Mouse (Mus musculus) forebrain, embryonic 10.5 days (tissue): Measurements from ENCODE around the gene Atpif1. TPM values are rescaled to one million over a fixed set of nuclear protein-coding genes. Genes with fewer than 3 reads are reported as not detected.

Source experiments
- DNase-seq: peaks from one replicate; pipeline ENCODE4 v3.0.0-alpha.2; 2017; ENCODE audit warnings: low spot score; ENCODE audit errors: extremely low spot score
- H3K27ac ChIP-seq: fragments of 300-500 bp; sonication (generic); 2 replicates; pipeline ENCODE4 v1.5.1; 2016; ENCODE audit warnings: mild to moderate bottlenecking
- H3K27me3 ChIP-seq: fragments of 300-500 bp; sonication (generic); 2 replicates; pipeline ENCODE4 v1.6.1; 2016; ENCODE audit warnings: mild to moderate bottlenecking; ENCODE audit not compliant: poor library complexity, severe bottlenecking
- H3K36me3 ChIP-seq: fragments of 300-500 bp; sonication (generic); replicated peaks from 2 replicates; pipeline ENCODE4 v1.6.1; 2016; ENCODE audit warnings: mild to moderate bottlenecking, moderate library complexity
- H3K4me1 ChIP-seq: fragments of 300-500 bp; sonication (generic); 2 replicates; pipeline ENCODE4 v1.6.1; 2016
- H3K4me3 ChIP-seq: fragments of 300-500 bp; sonication (generic); 2 replicates; pipeline ENCODE4 v1.5.1; 2016; ENCODE audit warnings: mild to moderate bottlenecking, moderate library complexity
- H3K9me3 ChIP-seq: fragments of 300-500 bp; sonication (generic); 2 replicates; pipeline ENCODE4 v1.6.1; 2016; ENCODE audit warnings: mild to moderate bottlenecking, moderate library complexity
- WGBS: fragments of 180-500 bp; shearing (Covaris S2); methylation state at CpG from one replicate; pipeline ENCODE4 v1.1.7; 2016; 5-methylcytosine and 5-hydroxymethylcytosine counted together
- polyA plus RNA-seq: library from polyadenylated mRNA; unstranded; fragments of >200 nt; fragmentation: Nextera tagmentation; extraction: Ambion mirVana; gene quantifications from 2 replicates; pipeline ENCODE4 v1.2.1, GENCODE M21; 2016

Gene Atpif1
- polyA plus RNA-seq, 1 experiment from 2014 or later = 909 TPM

- no peak overlapping the region for H3K27ac ChIP-seq
- WGBS = 62% methylated on average over 8 of the region's 8 CpGs
- H3K27me3 ChIP-seq = no peaks in the 10 kb centered on the region
- H3K4me3 ChIP-seq = no peak overlapping the region
- H3K36me3 ChIP-seq = peaks cover 100% of the 10 kb centered on the region
- no peaks in the 10 kb centered on the region for H3K9me3 ChIP-seq
- peak; percentile 52 for DNase-seq
- no peaks in the 10 kb centered on the region for H3K4me1 ChIP-seq
Measured at GRCm38 (mm10) chr4:132545851-132546250, 12.4 kb upstream of the Atpif1 start.

- H3K4me3 ChIP-seq = no peak overlapping the region
- DNase-seq = no peak
- H3K27ac ChIP-seq = no peak overlapping the region
- WGBS = 71% methylated on average over 1 of the region's 1 CpGs
- no peaks in the 10 kb centered on the region for H3K9me3 ChIP-seq
- peaks cover 97% of the 10 kb centered on the region for H3K36me3 ChIP-seq
- no peaks in the 10 kb centered on the region for H3K27me3 ChIP-seq
- H3K4me1 ChIP-seq = peaks cover under 1% of the 10 kb centered on the region; the same call in 1 of the 2 replicates
Measured at GRCm38 (mm10) chr4:132542724-132543123, 9.3 kb upstream of the Atpif1 start.

GRCm38 (mm10) chr4:132541413-132541812, 8.0 kb upstream of the Atpif1 start:
- Histone ChIP-seq H3K36me3 (peaks cover 93% of the 10 kb centered on the region), H3K4me1 (peaks cover 14% of the 10 kb centered on the region), H3K27me3 (no peaks in the 10 kb centered on the region), H3K27ac (no peak overlapping the region), H3K4me3 (no peak overlapping the region), H3K9me3 (no peaks in the 10 kb centered on the region)
- DNase-seq = no peak
- 94% methylated on average over 4 of the region's 4 CpGs for WGBS

- Histone ChIP-seq H3K36me3 (peaks cover 74% of the 10 kb centered on the region), H3K9me3 (no peaks in the 10 kb centered on the region), H3K4me1 (peaks cover 27% of the 10 kb centered on the region), H3K27me3 (no peaks in the 10 kb centered on the region), H3K27ac (no peak overlapping the region), H3K4me3 (no peak overlapping the region)
- WGBS = 98% methylated on average over 5 of the region's 5 CpGs
- DNase-seq = no peak
Measured at GRCm38 (mm10) chr4:132539481-132539880, 6.0 kb upstream of the Atpif1 start.

- peaks cover 51% of the 10 kb centered on the region for H3K4me1 ChIP-seq
- under 1% methylated on average over 60 of the region's 60 CpGs for WGBS
- no peaks in the 10 kb centered on the region for H3K9me3 ChIP-seq
- no peaks in the 10 kb centered on the region for H3K27me3 ChIP-seq
- H3K36me3 ChIP-seq = peaks cover 48% of the 10 kb centered on the region
- H3K27ac ChIP-seq = peak within 1 kb of the TSS; percentile 96
- DNase-seq = peak; percentile 95
- peak within 1 kb of the TSS; percentile 100 for H3K4me3 ChIP-seq
Measured at GRCm38 (mm10) chr4:132535406-132536121, 2.1 kb upstream of the Atpif1 start, which contains the start of gene Dnajc8. Gene Dnajc8 (plus strand): TSS chr4:132535550.

- Histone ChIP-seq H3K36me3 (peaks cover 40% of the 10 kb centered on the region), H3K4me1 (peaks cover 48% of the 10 kb centered on the region), H3K27ac (peak overlapping the region; percentile 97), H3K4me3 (peak overlapping the region; percentile 100), H3K9me3 (no peaks in the 10 kb centered on the region), H3K27me3 (no peaks in the 10 kb centered on the region)
- WGBS = 47% methylated on average over 5 of the region's 5 CpGs
- no peak for DNase-seq
Measured at GRCm38 (mm10) chr4:132532496-132532895, 963 bp downstream of the Atpif1 start.

- Histone ChIP-seq H3K4me1 (peaks cover 32% of the 10 kb centered on the region), H3K4me3 (no peak overlapping the region)
- 95% methylated on average over 20 of the region's 20 CpGs for WGBS
Measured at GRCm38 (mm10) chr4:132530033-132530804, 3.2 kb downstream of the Atpif1 start.

GRCm38 (mm10) chr4:132529344-132529743, 4.1 kb downstream of the Atpif1 start:
- Histone ChIP-seq H3K9me3 (no peaks in the 10 kb centered on the region), H3K27ac (no peak overlapping the region), H3K4me1 (peaks cover 30% of the 10 kb centered on the region), H3K4me3 (no peak overlapping the region), H3K36me3 (peaks cover 33% of the 10 kb centered on the region), H3K27me3 (no peaks in the 10 kb centered on the region)
- WGBS = 92% methylated on average over 4 of the region's 4 CpGs
- no peak for DNase-seq

More at GRCm38 (mm10) chr4:132530033-132530804, 3.2 kb downstream of the Atpif1 start:
- no peak for DNase-seq
- Histone ChIP-seq H3K27ac (no peak overlapping the region), H3K36me3 (peaks cover 33% of the 10 kb centered on the region), H3K27me3 (no peaks in the 10 kb centered on the region), H3K9me3 (no peaks in the 10 kb centered on the region)

GRCm38 (mm10) chr4:132527917-132528522, 5.4 kb downstream of the Atpif1 start:
- WGBS = 93% methylated on average over 8 of the region's 8 CpGs
- Histone ChIP-seq H3K27ac (no peak overlapping the region), H3K36me3 (peaks cover 33% of the 10 kb centered on the region), H3K4me3 (no peak overlapping the region), H3K27me3 (no peaks in the 10 kb centered on the region), H3K4me1 (peaks cover 29% of the 10 kb centered on the region), H3K9me3 (no peaks in the 10 kb centered on the region)
- DNase-seq = no peak

GRCm38 (mm10) chr4:132526678-132527077, 6.8 kb downstream of the Atpif1 start:
- DNase-seq = no peak
- Histone ChIP-seq H3K36me3 (peaks cover 31% of the 10 kb centered on the region), H3K4me1 (peaks cover 15% of the 10 kb centered on the region), H3K27me3 (no peaks in the 10 kb centered on the region), H3K9me3 (no peaks in the 10 kb centered on the region), H3K27ac (no peak overlapping the region), H3K4me3 (no peak overlapping the region)
- WGBS = 52% methylated on average over 2 of the region's 2 CpGs

- DNase-seq = no peak
- Histone ChIP-seq H3K4me3 (no peak overlapping the region), H3K9me3 (no peaks in the 10 kb centered on the region), H3K36me3 (peaks cover 12% of the 10 kb centered on the region), H3K4me1 (peaks cover 12% of the 10 kb centered on the region), H3K27me3 (no peaks in the 10 kb centered on the region), H3K27ac (peak overlapping the region; percentile 73)
- 45% methylated on average over 6 of the region's 6 CpGs for WGBS
Measured at GRCm38 (mm10) chr4:132524808-132525207, 8.7 kb downstream of the Atpif1 start.

GRCm38 (mm10) chr4:132524321-132524741, 9.1 kb downstream of the Atpif1 start:
- Histone ChIP-seq H3K9me3 (no peaks in the 10 kb centered on the region), H3K4me3 (no peak overlapping the region), H3K27ac (peak overlapping the region; percentile 73), H3K27me3 (no peaks in the 10 kb centered on the region), H3K36me3 (peaks cover 8% of the 10 kb centered on the region), H3K4me1 (peaks cover 12% of the 10 kb centered on the region)
- WGBS = 19% methylated on average over 11 of the region's 11 CpGs
- DNase-seq = no peak
